Mouse (Mus musculus): ENCODE measurements at regions not wholly inside any gene's neighbourhood (a gene's known extent, or its start where the extent isn't known, plus 50 kb on each side); places are given as distances from the start of the nearest gene placed in this dataset.

- no peak for TF ChIP-seq GATA1 (IDR thresholded peaks at IDR 0.05; ENCODE audit: low read length)
- TF ChIP-seq TAL1 (IDR thresholded peaks at IDR 0.05; ENCODE audit: low read length), result no peak
Measured at GRCm38 (mm10) chr13:52153576-52153975, 307.1 kb downstream of the Gadd45g start.

Data from erythroblast, embryonic 14.5 days (primary cell).